Mouse (Mus musculus) kidney, embryonic 14.5 days (tissue): Measurements from ENCODE around the gene Aldh5a1. TPM values are rescaled to one million over a fixed set of nuclear protein-coding genes. Genes with fewer than 3 reads are reported as not detected.
"Not testable (repeated sequence)": the region's sequence is repeated elsewhere in the genome, so short reads cannot be mapped to it uniquely, and the experiment has no call there.

Source experiments
- ATAC-seq: fragments of 200-750 bp; cut with Nextera tagmentation; 2 replicates; pipeline ENCODE4 v1.8.0; 2017; ENCODE audit warnings: moderate number of reproducible peaks, mild to moderate bottlenecking, moderate TSS enrichment, moderate library complexity; ENCODE audit not compliant: low FRiP score, low TSS enrichment
- H3K27ac ChIP-seq: fragments of 300-500 bp; sonication (generic); 2 replicates; pipeline ENCODE4 v1.5.1; 2014; ENCODE audit warnings: low read depth, mild to moderate bottlenecking, low read length, moderate library complexity, mixed read lengths
- H3K27me3 ChIP-seq: fragments of 300-500 bp; sonication (generic); 2 replicates; pipeline ENCODE4 v1.6.1; 2014; ENCODE audit warnings: mild to moderate bottlenecking, low read length; ENCODE audit not compliant: control insufficient read depth, insufficient read depth
- H3K36me3 ChIP-seq: fragments of 300-500 bp; sonication (generic); 2 replicates; pipeline ENCODE4 v1.6.1; 2014; ENCODE audit warnings: low read length, mixed read lengths; ENCODE audit not compliant: control insufficient read depth, insufficient read depth
- H3K4me1 ChIP-seq: fragments of 300-500 bp; sonication (generic); 2 replicates; pipeline ENCODE4 v1.6.1; 2014; ENCODE audit warnings: low read length, mixed read lengths; ENCODE audit not compliant: control insufficient read depth, insufficient read depth
- H3K4me2 ChIP-seq: fragments of 300-500 bp; sonication (generic); replicated peaks from 2 replicates; pipeline ENCODE4 v1.6.1; 2014; ENCODE audit warnings: low read depth, mild to moderate bottlenecking, low read length
- H3K4me3 ChIP-seq: fragments of 300-500 bp; sonication (generic); 2 replicates; pipeline ENCODE4 v1.5.1; 2014; ENCODE audit warnings: mild to moderate bottlenecking, low read length
- H3K9ac ChIP-seq: fragments of 300-500 bp; sonication (generic); 2 replicates; pipeline ENCODE4 v1.6.1; 2014; ENCODE audit warnings: low read depth, mild to moderate bottlenecking, low read length, moderate library complexity
- H3K9me3 ChIP-seq: fragments of 300-500 bp; sonication (generic); 2 replicates; pipeline ENCODE4 v1.6.1; 2016; ENCODE audit warnings: low read length; ENCODE audit not compliant: control insufficient read depth
- WGBS: fragments of 180-500 bp; shearing (Covaris S2); extraction: QIAGEN DNeasy Blood & Tissue Kit; methylation state at CpG from one replicate; pipeline ENCODE4 v1.1.7; 2014; 5-methylcytosine and 5-hydroxymethylcytosine counted together
- polyA plus RNA-seq: library from polyadenylated mRNA; unstranded; fragments of >200 nt; fragmentation: Nextera tagmentation; extraction: Ambion mirVana; gene quantifications from 2 replicates; pipeline ENCODE4 v1.2.1, GENCODE M21; 2014

Gene Aldh5a1
- polyA plus RNA-seq = 8.4 and 8.7 TPM in 2 replicates

DNA sequence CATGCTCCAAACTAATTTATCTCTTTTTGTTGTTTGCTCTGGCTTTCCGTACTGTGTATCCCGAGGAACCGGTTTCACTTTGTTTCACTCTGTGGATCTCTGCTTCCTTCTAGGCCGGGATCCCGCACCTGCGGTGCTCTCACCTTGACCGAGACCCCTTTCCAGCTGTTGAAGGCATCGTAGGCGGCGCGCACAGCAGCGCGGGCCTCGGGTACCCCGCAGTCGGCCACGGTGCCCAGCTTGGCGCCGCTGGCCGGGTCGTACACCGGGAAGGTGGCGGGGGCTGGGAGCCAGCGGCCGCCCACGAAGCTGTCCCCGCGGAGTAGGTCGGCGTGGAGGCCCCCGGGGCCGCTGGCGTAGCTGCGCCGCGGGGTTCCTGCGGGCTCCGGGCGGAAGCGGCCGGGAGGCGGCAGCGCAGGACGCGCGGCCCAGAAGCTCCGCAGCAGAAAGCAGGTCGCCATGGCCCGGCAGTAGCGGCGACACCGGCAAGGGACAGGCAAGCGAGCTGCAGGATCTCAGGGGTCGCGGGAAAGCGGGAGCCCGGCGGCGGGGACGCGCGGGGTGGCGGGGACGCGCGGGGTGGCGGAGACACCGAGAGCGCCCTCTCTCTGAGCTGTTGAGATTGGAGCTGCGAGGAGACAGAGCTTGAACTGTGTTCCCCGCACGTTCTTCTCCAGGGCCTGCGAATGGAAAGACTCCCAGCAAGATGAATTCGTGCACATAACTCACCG, at the start of gene Aldh5a1:
Aldh5a1 (minus strand) TSS at position 554 of the 731 bp plus-strand sequence.
- H3K9me3 ChIP-seq = no peaks in the 10 kb centered on the region
- peak within 1 kb of the TSS; percentile 89 for H3K4me3 ChIP-seq
- H3K36me3 ChIP-seq = no peaks in the 10 kb centered on the region
- WGBS = under 1% methylated on average over 59 of the region's 75 CpGs
- H3K4me1 ChIP-seq = 0 out of 2 replicates have a peak, but pooled peaks cover 8% of the 10 kb centered on the region
- H3K27ac ChIP-seq = peak within 1 kb of the TSS; percentile 77
- peak within 1 kb of the TSS; percentile 93 for H3K9ac ChIP-seq
- H3K27me3 ChIP-seq = no peaks in the 10 kb centered on the region
- ATAC-seq = peak; percentile 82
- H3K4me2 ChIP-seq = peak within 1 kb of the TSS; percentile 91

DNA sequence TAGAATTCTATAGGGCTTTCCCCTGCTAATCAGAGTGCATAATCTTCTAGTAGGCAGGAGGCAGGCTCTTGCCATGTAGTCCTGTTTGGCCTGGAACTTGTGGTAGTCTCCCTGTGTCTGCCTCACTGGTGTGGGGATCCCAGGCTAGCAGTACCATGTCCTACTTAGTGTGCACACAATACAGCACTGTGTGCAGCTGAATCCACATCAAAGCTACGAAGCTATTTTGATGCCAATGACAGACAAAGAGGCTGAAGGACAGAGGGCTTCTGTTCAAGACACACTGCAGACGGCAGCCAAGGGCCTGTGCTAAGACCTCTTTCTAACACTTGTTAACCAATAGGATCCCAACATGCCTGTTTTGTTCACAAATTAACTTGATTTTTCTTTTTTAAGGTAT, 48.0 kb upstream of the Aldh5a1 start:
- Histone ChIP-seq H3K4me2 (no peak overlapping the region), H3K27ac (no peak overlapping the region), H3K9ac (no peak overlapping the region), H3K4me1 (no peaks in the 10 kb centered on the region), H3K36me3 (peaks cover 13% of the 10 kb centered on the region), H3K4me3 (no peak overlapping the region), H3K27me3 (no peaks in the 10 kb centered on the region), H3K9me3 (no peaks in the 10 kb centered on the region)
- no peak for ATAC-seq
- WGBS = 81% methylated on average over 2 of the region's 2 CpGs

DNA sequence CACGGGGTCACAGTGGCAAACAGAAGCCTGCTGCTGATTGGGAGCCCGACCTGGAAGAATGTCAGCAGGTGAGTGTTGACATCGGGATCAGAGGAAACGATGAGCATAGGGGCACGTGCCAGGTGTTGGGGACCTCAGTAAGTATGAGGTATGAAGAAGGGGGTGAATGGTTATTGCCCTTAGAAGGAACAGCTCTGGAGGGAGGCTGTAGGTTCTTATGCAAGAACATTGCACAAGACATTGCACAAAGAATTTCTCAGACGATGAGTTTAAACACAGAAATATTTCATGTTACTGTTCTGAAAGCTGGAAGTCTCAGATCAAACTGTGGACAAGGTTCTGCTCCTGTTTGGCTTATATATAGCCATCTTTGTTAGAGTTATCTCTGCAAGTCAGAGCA, 43.6 kb upstream of the Aldh5a1 start:
- no peak for ATAC-seq
- Histone ChIP-seq H3K4me2 (no peak overlapping the region), H3K27me3 (no peaks in the 10 kb centered on the region), H3K9ac (no peak overlapping the region), H3K9me3 (no peaks in the 10 kb centered on the region), H3K27ac (no peak overlapping the region), H3K36me3 (no peaks in the 10 kb centered on the region), H3K4me3 (no peak overlapping the region), H3K4me1 (no peaks in the 10 kb centered on the region)
- WGBS = 86% methylated on average over 6 of the region's 6 CpGs

DNA sequence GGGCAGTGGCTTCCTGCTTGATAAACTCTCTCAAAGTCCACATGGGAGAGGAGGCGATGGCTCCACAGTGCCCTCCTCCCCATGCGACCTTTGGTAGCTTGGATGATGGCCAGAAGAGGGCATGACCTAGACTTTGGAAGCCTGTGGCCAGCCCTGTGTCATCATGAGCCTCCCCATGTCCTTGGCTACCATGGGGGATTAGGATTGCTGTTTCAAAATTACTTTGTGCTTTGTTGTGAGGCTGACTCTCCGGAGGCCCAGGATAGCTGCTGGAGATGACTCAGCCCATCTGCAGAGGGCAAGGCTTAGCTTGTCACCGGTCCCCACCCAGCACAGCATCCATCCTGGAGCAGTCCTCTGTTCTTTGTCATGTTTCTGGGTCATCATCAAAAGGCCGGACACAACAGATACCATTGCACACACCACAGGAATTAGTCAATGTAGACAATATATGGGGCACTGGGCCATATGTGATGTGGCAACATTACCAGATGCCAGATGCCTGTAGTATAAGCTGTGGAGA, 40.4 kb upstream of the Aldh5a1 start:
- no peaks in the 10 kb centered on the region for H3K36me3 ChIP-seq
- no peak overlapping the region for H3K27ac ChIP-seq
- no peak overlapping the region for H3K4me2 ChIP-seq
- no peak overlapping the region for H3K9ac ChIP-seq
- no peaks in the 10 kb centered on the region for H3K27me3 ChIP-seq
- ATAC-seq = no peak
- no peak overlapping the region for H3K4me3 ChIP-seq
- 86% methylated on average over 5 of the region's 5 CpGs for WGBS
- H3K4me1 ChIP-seq = no peaks in the 10 kb centered on the region
- H3K9me3 ChIP-seq = no peaks in the 10 kb centered on the region

DNA sequence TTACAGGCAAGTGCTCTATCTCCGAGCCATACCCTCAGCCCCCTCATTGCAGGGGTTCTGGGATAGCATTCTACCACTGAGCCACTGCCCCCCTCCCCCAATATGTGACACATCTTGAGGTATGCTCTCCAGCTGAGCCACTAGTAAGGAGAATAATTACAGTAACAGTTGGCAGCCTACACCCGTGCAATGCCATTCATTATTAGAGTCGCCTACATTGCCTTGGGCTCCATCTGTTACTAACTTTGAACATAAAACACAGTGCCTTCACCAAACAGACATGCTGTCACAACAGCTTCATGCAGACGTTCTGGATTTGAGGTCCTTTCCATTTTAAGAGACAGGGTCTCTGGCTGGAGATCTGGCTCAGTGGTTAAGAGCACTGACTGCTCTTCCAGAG, 38.9 kb upstream of the Aldh5a1 start:
- no peak for ATAC-seq
- Histone ChIP-seq H3K27ac (no peak overlapping the region), H3K4me1 (no peaks in the 10 kb centered on the region), H3K9me3 (no peaks in the 10 kb centered on the region), H3K9ac (no peak overlapping the region), H3K4me2 (no peak overlapping the region), H3K36me3 (no peaks in the 10 kb centered on the region), H3K27me3 (no peaks in the 10 kb centered on the region), H3K4me3 (no peak overlapping the region)
- 80% methylated on average over 4 of the region's 4 CpGs for WGBS

DNA sequence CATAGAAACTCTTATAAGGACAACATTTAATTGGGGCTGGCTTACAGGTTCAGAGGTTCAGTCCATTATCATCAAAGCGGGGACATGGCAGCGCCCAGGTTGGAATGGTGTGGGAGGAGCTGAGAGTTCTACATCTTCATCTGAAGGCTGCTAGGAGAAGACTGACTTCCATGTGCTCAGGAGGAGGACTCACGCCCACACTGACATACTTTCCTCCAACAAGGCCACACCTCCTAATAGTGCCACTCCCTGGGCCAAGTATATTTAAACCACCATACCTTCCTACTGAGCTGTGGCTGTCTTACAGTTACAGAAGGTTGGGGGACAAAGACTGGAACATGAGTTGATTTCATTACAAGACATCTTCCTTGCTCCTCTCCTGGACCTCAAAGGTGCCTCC, 34.3 kb upstream of the Aldh5a1 start:
- H3K27ac ChIP-seq, H3K4me3 ChIP-seq, H3K4me1 ChIP-seq, H3K9ac ChIP-seq, ATAC-seq, H3K9me3 ChIP-seq, H3K27me3 ChIP-seq, H3K36me3 ChIP-seq, H3K4me2 ChIP-seq: not testable (repeated sequence)
- WGBS = 85% methylated on average over 3 of the region's 3 CpGs

DNA sequence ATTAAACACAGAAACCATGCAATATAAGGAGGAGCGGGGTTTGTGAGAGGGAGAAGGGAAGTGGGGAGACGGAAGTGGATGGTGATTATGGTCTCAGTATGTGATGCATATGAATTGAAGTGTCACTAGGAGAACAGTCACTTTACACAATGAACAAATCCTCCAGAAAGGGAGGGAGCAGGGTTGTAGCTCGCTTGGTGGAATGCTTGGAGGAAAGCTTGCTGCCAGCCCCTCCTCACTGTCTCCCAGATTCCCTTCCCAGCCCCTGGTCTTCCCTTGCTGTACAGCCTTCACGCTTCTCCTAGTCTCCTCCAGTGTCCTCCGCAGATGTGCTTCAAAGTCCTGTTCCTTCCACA, 28.4 kb upstream of the Aldh5a1 start:
- ATAC-seq = 0 out of 2 replicates have a peak, but pooled peaks have one; percentile 6
- Histone ChIP-seq H3K4me1 (peaks cover 4% of the 10 kb centered on the region; the same call in 1 of the 2 replicates), H3K36me3 (no peaks in the 10 kb centered on the region), H3K9me3 (no peaks in the 10 kb centered on the region), H3K27me3 (no peaks in the 10 kb centered on the region), H3K4me3 (peak overlapping the region; percentile 30), H3K27ac (no peak overlapping the region), H3K9ac (peak overlapping the region; percentile 8; the same call in 1 of the 2 replicates), H3K4me2 (peak overlapping the region; percentile 43)
- WGBS = 40% methylated on average over 5 of the region's 5 CpGs

DNA sequence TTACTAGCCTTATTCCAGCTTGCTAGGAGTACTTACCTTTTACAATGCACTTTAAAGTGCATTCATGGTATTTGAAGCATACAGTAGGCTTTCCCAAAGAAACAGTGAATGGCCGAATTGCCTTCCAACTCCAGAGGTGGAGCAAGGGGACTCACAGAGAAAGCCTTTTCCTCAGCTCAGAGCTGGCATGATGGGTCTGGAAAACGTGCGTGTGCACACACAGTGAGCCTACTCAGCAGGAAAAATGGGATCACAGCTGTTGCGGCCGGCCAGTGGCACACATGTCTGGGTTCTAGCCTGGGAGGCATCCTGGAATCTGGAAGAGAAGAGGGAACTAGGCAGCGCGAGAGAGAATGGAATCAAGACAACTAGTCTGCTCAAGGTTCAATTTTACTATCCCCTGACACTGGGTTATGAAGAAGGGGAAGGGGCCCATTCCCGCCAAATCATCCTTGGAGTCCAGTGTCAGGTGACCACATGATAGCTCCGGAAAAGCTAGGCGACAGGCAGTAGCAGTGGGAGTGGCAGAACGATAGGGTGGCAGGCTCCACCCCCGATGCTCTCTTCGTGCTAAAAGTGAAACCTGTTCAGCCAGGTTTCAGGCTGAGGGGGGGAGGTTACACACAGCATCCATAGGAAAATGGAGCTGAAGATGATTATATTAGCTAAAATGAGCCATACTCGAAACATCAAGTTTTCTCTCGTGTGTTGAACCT, 27.8 kb upstream of the Aldh5a1 start:
- peak overlapping the region; percentile 30 for H3K4me3 ChIP-seq
- ATAC-seq = peak; percentile 46; the same call in 1 of the 2 replicates
- peaks cover 4% of the 10 kb centered on the region; the same call in 1 of the 2 replicates for H3K4me1 ChIP-seq
- H3K9me3 ChIP-seq = no peaks in the 10 kb centered on the region
- H3K4me2 ChIP-seq = peak overlapping the region; percentile 43
- 17% methylated on average over 15 of the region's 15 CpGs for WGBS
- peak overlapping the region; percentile 8; the same call in 1 of the 2 replicates for H3K9ac ChIP-seq
- no peak overlapping the region for H3K27ac ChIP-seq
- H3K36me3 ChIP-seq = no peaks in the 10 kb centered on the region
- H3K27me3 ChIP-seq = no peaks in the 10 kb centered on the region

DNA sequence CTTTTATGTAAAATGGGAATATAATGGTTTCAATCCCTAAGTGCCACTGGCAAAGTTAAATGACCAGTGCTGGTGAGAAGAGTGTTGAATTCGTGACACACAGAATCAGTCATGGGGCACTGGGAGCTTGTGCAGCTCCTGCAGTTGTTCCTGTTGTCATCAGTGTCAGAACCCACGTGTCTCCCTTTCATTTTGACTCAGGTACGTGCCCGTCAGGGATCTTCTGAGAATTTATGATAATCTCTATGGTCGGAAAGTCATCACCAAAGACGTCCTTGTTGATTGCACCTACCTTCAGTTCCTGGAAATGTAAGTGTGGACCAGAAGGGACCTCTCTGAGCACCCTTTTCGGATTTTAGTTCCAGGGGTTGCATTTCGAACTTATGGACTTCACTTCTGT, 24.7 kb upstream of the Aldh5a1 start:
- H3K36me3 ChIP-seq = no peaks in the 10 kb centered on the region
- WGBS = 82% methylated on average over 8 of the region's 8 CpGs
- H3K4me2 ChIP-seq = no peak overlapping the region
- no peaks in the 10 kb centered on the region for H3K27me3 ChIP-seq
- H3K4me1 ChIP-seq = peaks cover 4% of the 10 kb centered on the region; the same call in 1 of the 2 replicates
- no peak overlapping the region for H3K9ac ChIP-seq
- H3K9me3 ChIP-seq = no peaks in the 10 kb centered on the region
- no peak overlapping the region for H3K4me3 ChIP-seq
- no peak overlapping the region for H3K27ac ChIP-seq
- ATAC-seq = no peak
